Mouse (Mus musculus) megakaryocyte, adult 5-6 weeks (primary cell): ENCODE data around the gene Tubg2. TPM values are rescaled to one million over a fixed set of nuclear protein-coding genes. Genes with fewer than 3 reads are reported as not detected.

ENCODE experiments used
- ATAC-seq: 2 replicates; pipeline ENCODE4 v1.8.0; 2016; ENCODE audit warnings: mild to moderate bottlenecking, inconsistent platforms; ENCODE audit not compliant: poor library complexity, severe bottlenecking
- total RNA-seq, 2 experiments: library from RNA; stranded (forward) in 1 of 2; stranded (reverse) in 1 of 2; fragments of 153-499, 151-499 nt in 1 of 2; fragments of 221-1000, 200-1000 nt in 1 of 2; gene quantifications; 2 replicates each; pipeline versions ENCODE4 v1.2.3 to v1.2.4; 2015 to 2017

Gene Tubg2
- total RNA-seq, 2 experiments from 2014 or later, result not detected

- no peak for ATAC-seq
These were observed 36.9 kb downstream of the Tubg2 start for GRCm38 (mm10) chr11:101192646-101193045.

GRCm38 (mm10) chr11:101193076-101193475, 37.4 kb downstream of the Tubg2 start:
- ATAC-seq, result no peak

- no peak for ATAC-seq
These were observed 38.4 kb downstream of the Tubg2 start for GRCm38 (mm10) chr11:101194137-101194536.

GRCm38 (mm10) chr11:101194643-101195042, 38.9 kb downstream of the Tubg2 start:
- ATAC-seq, result no peak

GRCm38 (mm10) chr11:101195101-101195500, 39.4 kb downstream of the Tubg2 start:
- ATAC-seq, result no peak

GRCm38 (mm10) chr11:101195571-101195970, 39.9 kb downstream of the Tubg2 start:
- no peak for ATAC-seq

- no peak for ATAC-seq
These were observed 40.5 kb downstream of the Tubg2 start for GRCm38 (mm10) chr11:101196175-101196574.

- ATAC-seq, result no peak
These were observed 43.8 kb downstream of the Tubg2 start for GRCm38 (mm10) chr11:101199555-101199954.

GRCm38 (mm10) chr11:101200986-101201385, 45.3 kb downstream of the Tubg2 start:
- ATAC-seq, result peak; percentile 47; the same call in 1 of the 2 replicates

Other genes starting within 250 kb of the Tubg2 start
- 61.5 and 79.5 TPM in 2 replicates for gene Stat3, start 216.4 kb upstream of the Tubg2 start, total RNA-seq (2015)
- 103 and 184 TPM in 2 replicates for gene Stat3, start 216.4 kb upstream of the Tubg2 start, total RNA-seq (2017)
- not detected in 2 replicates for gene Cavin1, start 185.0 kb upstream of the Tubg2 start, total RNA-seq (2015)
- 0.15 TPM in 1 of 2 replicates, not detected in the other for gene Cavin1, start 185.0 kb upstream of the Tubg2 start, total RNA-seq (2017)
- 40.2 and 42.9 TPM in 2 replicates for gene Atp6v0a1, start 146.5 kb upstream of the Tubg2 start, total RNA-seq (2015)
- gene Atp6v0a1, start 146.5 kb upstream of the Tubg2 start, total RNA-seq (2017), result 35.2 and 46.1 TPM in 2 replicates
- gene Naglu, start 85.9 kb upstream of the Tubg2 start, total RNA-seq (2015), result 7.2 and 7.9 TPM in 2 replicates
- 8.9 and 9.1 TPM in 2 replicates for gene Naglu, start 85.9 kb upstream of the Tubg2 start, total RNA-seq (2017)
- 0.11 and 0.45 TPM in 2 replicates for gene Hsd17b1, start 77.5 kb upstream of the Tubg2 start, total RNA-seq (2015)
- gene Hsd17b1, start 77.5 kb upstream of the Tubg2 start, total RNA-seq (2017), result 0.29 TPM in 1 of 2 replicates, not detected in the other
- gene Coasy, start 73.3 kb upstream of the Tubg2 start, total RNA-seq (2015), result 10.6 and 13.1 TPM in 2 replicates
- 11.4 and 15.8 TPM in 2 replicates for gene Coasy, start 73.3 kb upstream of the Tubg2 start, total RNA-seq (2017)
- gene Mlx, start 68.6 kb upstream of the Tubg2 start, total RNA-seq (2015), result 62.7 and 64.8 TPM in 2 replicates
- gene Mlx, start 68.6 kb upstream of the Tubg2 start, total RNA-seq (2017), result 79.3 and 96.0 TPM in 2 replicates
- gene Psmc3ip, start 60.5 kb upstream of the Tubg2 start, total RNA-seq (2015), result 11.5 and 14.9 TPM in 2 replicates
- 21.3 and 24.1 TPM in 2 replicates for gene Psmc3ip, start 60.5 kb upstream of the Tubg2 start, total RNA-seq (2017)
- gene Retreg3, start 36.0 kb upstream of the Tubg2 start, total RNA-seq (2015), result 15.9 and 17.2 TPM in 2 replicates
- gene Retreg3, start 36.0 kb upstream of the Tubg2 start, total RNA-seq (2017), result 48.1 and 53.1 TPM in 2 replicates
- gene Tubg1, start 36.0 kb upstream of the Tubg2 start, total RNA-seq (2015), result 14.5 and 15.2 TPM in 2 replicates
- 32.2 and 34.4 TPM in 2 replicates for gene Tubg1, start 36.0 kb upstream of the Tubg2 start, total RNA-seq (2017)
- not detected in 2 replicates for gene Cntnap1, start 14.6 kb downstream of the Tubg2 start, total RNA-seq (2015)
- 0.07 TPM in 1 of 2 replicates, not detected in the other for gene Cntnap1, start 14.6 kb downstream of the Tubg2 start, total RNA-seq (2017)
- 0.96 and 1.6 TPM in 2 replicates for gene Plekhh3, start 15.4 kb downstream of the Tubg2 start, total RNA-seq (2015)
- gene Plekhh3, start 15.4 kb downstream of the Tubg2 start, total RNA-seq (2017), result 1.8 and 3.8 TPM in 2 replicates
- gene Ccr10, start 19.5 kb downstream of the Tubg2 start, total RNA-seq (2015), result 0.11 TPM in 1 of 2 replicates, not detected in the other
- gene Ccr10, start 19.5 kb downstream of the Tubg2 start, total RNA-seq (2017), result 0.07 and 0.37 TPM in 2 replicates
- gene Ezh1, start 70.6 kb downstream of the Tubg2 start, total RNA-seq (2015), result 20.0 and 20.8 TPM in 2 replicates
- 20.0 and 20.1 TPM in 2 replicates for gene Ezh1, start 70.6 kb downstream of the Tubg2 start, total RNA-seq (2017)
- gene Ramp2, start 90.1 kb downstream of the Tubg2 start, total RNA-seq (2015), result not detected in 2 replicates
- not detected in 2 replicates for gene Ramp2, start 90.1 kb downstream of the Tubg2 start, total RNA-seq (2017)
- 169 and 184 TPM in 2 replicates for gene Vps25, start 97.8 kb downstream of the Tubg2 start, total RNA-seq (2015)
- gene Vps25, start 97.8 kb downstream of the Tubg2 start, total RNA-seq (2017), result 54.6 and 55.7 TPM in 2 replicates
- gene Wnk4, start 104.7 kb downstream of the Tubg2 start, total RNA-seq (2015), result 0.27 TPM in 1 of 2 replicates, not detected in the other
- 0.15 TPM in 1 of 2 replicates, not detected in the other for gene Wnk4, start 104.7 kb downstream of the Tubg2 start, total RNA-seq (2017)
- gene Cntd1, start 123.1 kb downstream of the Tubg2 start, total RNA-seq (2015), result 1.2 and 1.6 TPM in 2 replicates
- 1.7 TPM in 2 replicates for gene Cntd1, start 123.1 kb downstream of the Tubg2 start, total RNA-seq (2017)
- 69.8 and 71.2 TPM in 2 replicates for gene Coa3, start 123.2 kb downstream of the Tubg2 start, total RNA-seq (2015)
- 23.2 and 33.6 TPM in 2 replicates for gene Coa3, start 123.2 kb downstream of the Tubg2 start, total RNA-seq (2017)
- 62.2 and 68.0 TPM in 2 replicates for gene Becn1, start 146.4 kb downstream of the Tubg2 start, total RNA-seq (2015)
- gene Becn1, start 146.4 kb downstream of the Tubg2 start, total RNA-seq (2017), result 129 and 168 TPM in 2 replicates
- gene Psme3, start 160.3 kb downstream of the Tubg2 start, total RNA-seq (2015), result 90.6 and 116 TPM in 2 replicates
- 62.1 and 91.5 TPM in 2 replicates for gene Psme3, start 160.3 kb downstream of the Tubg2 start, total RNA-seq (2017)
- 0.98 and 2.1 TPM in 2 replicates for gene Aoc2, start 169.2 kb downstream of the Tubg2 start, total RNA-seq (2015)
- 0.95 and 1.4 TPM in 2 replicates for gene Aoc2, start 169.2 kb downstream of the Tubg2 start, total RNA-seq (2017)
- 0.05 TPM in 1 of 2 replicates, not detected in the other for gene Aoc3, start 174.7 kb downstream of the Tubg2 start, total RNA-seq (2015)
- not detected in 2 replicates for gene Aoc3, start 174.7 kb downstream of the Tubg2 start, total RNA-seq (2017)
- gene G6pc, start 211.7 kb downstream of the Tubg2 start, total RNA-seq (2015), result not detected in 2 replicates
- not detected in 2 replicates for gene G6pc, start 211.7 kb downstream of the Tubg2 start, total RNA-seq (2017)